Mouse (Mus musculus): ENCODE results near the gene Rhebl1.

Rhebl1 gene

DNA sequence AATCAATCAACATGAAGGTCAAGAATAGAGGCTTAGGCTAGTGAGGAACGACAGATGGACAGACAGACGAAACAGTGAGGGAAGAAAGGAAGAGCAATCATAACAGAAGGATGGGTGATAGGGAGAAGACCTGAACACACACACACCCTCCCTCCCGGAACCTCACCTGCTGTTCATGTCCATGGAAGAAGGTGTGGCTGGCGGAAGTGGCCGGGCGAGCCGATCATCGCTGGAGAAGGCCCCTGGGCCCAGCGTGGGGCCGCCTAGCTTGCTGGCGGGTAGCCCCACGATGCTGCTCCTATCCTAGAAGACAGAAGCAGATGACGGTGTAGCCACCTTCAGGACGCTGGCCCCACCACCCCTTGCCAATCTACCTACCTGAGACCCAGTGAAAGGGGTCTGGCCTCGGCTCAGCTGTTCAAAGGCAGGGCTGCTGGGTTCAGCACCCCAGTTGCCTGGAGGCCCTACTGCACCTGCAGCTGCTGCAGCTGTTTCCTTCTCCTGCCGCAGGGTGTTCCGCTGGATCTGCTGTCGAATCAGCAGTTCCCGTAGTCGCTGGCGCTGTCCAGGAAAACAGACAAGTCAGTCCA lies 43.0 kb downstream of the Rhebl1 start:
- no peak for DNase-seq (ENCODE audit: low spot score in 2 of 2)

DNA sequence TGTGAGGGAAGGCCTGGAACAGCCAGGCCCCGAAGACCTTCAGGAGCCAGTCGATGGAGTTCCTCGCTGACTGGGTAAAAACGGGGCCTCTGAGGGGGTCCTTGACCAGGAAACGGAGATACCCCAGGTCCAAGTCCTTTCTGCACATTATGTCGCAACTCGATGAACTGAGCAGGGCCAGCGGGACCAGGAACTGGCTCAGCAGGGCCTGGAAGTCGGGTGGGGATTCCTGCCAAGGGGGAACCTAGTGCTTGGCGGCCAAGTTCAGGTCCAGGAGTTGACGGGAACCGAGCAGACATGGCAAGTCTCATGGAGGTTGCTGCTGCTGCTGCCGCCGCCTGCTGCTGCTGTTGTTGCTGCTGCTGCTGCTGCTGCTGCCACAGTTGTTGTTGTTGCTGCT lies 43.7 kb downstream of the Rhebl1 start:
- no peak for DNase-seq (ENCODE audit: low spot score in 2 of 2)

DNA sequence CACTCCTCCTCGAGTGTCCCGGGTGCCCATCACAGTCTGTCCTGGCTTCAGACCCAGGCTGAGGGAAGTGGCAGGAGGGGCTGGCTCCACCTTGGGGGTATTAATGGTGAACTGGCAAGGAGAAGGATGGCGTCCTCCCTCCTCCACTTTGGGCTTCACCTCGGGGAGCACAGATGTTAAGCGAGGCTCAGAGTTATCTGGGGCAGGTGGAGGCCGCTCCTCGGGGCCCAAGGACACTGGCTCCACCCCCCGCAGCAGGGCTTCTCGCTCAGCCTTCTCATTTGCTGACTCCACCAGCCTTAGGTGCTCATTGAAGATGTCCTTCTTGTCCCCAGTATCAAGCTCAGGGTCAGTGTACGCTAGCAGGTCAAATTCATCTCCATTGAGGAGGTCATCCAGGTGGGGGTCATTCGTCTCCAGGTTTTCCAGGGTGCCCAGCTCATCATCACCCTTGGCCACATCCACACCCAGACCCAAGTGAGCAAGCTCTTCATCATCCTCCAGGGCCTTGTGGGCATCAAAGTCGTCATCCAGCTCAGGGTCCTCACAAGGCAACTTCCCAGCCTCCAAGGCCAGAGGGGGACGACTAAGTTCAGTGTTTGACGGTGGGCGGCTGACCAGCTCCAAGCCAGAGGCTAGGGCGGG lies 44.3 kb downstream of the Rhebl1 start:
- no peak for DNase-seq (ENCODE audit: low spot score in 2 of 2)

DNA sequence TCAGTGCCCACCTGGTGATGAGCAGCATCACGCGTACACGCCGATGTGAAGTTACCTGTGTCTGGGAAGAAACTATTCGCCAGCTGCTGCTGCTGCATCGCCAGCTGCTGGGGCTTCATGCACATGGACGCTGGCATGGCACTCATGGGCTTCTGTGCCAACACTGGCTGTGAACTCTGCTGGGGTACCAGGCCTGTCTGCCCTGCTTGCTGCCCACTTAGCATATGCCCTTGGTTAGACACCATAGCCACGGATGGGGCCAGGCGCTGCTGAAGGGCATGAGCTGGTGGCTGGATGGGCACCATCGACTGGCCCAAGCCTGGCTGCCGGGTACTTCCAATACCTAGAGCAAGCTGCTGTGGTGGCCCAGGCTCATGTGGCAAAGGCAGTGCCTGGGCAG lies 45.2 kb downstream of the Rhebl1 start:
- no peak for DNase-seq (ENCODE audit: low spot score in 2 of 2)

DNA sequence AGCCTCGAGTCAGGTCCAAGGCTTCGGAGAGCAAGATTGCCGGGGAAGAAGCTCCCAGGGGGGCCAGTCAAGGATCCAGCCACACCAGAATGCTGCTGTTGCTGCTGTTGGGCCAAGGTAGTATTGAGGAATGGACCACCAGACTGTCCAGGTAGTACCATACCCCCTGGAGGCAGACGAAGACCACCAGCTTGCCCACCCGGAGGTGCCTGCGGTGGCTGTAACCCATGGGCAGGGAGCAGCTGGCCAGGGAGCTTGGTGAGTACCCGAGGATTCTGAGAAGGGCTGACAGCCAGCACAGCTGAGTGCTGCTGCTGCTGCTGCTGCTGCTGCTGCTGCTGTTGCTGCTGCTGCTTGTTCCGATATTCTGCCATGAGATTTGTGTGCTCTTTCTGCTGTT lies 48.2 kb downstream of the Rhebl1 start:
- DNase-seq (ENCODE audit: low spot score in 2 of 2) = no peak

DNA sequence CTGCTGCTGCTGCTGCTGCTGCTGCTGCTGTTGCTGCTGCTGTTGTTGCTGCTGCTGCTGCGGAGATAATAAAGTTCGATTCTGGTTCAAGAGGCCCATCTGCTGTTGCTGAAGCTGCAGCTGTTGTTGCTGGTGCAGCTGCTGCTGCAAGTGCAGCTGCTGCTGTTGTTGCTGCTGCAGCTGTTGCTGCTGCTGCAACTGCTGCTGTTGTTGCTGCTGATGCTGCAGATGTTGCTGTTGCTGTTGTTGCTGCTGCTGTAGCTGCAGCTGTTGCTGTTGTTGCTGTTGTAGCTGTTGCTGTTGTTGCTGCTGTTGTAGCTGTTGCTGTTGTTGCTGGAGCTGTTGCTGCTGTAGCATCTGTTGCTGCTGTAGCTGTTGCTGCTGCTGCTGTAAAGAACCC lies 49.2 kb downstream of the Rhebl1 start:
- DNase-seq (ENCODE audit: low spot score in 2 of 2) = no peak

DNA sequence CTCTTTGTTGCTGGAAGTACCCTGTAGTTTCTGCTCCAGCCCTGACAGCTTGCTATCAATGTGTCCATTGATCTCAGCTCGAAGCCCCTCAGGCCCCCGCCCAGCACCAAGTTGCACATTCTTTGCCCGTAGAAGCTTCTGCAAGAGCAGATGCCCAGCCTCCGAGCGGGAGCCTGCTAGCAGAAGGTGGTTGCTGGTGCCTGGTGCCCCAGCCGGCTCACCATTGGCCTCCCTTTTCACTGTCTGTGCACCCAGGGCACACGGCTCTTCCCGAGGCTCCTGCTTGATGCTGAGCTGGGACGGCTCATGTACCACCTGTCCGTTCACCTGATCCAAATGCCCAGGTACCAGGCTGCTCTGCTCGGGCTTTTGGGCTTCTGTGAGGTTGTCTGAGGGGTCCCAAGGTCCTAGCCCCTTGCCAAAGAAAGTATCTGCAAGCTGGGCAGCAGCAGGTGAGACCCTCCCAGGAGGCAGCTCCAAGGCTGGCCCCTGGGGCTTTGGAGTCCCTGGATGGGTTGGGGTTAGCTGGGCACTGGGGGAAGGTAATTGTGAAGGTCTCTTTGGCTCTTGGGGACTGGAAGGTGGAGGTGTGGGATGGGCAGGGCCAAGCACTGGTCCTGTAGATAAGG lies 50.6 kb downstream of the Rhebl1 start:
- no peak for DNase-seq (ENCODE audit: low spot score in 2 of 2)

DNA sequence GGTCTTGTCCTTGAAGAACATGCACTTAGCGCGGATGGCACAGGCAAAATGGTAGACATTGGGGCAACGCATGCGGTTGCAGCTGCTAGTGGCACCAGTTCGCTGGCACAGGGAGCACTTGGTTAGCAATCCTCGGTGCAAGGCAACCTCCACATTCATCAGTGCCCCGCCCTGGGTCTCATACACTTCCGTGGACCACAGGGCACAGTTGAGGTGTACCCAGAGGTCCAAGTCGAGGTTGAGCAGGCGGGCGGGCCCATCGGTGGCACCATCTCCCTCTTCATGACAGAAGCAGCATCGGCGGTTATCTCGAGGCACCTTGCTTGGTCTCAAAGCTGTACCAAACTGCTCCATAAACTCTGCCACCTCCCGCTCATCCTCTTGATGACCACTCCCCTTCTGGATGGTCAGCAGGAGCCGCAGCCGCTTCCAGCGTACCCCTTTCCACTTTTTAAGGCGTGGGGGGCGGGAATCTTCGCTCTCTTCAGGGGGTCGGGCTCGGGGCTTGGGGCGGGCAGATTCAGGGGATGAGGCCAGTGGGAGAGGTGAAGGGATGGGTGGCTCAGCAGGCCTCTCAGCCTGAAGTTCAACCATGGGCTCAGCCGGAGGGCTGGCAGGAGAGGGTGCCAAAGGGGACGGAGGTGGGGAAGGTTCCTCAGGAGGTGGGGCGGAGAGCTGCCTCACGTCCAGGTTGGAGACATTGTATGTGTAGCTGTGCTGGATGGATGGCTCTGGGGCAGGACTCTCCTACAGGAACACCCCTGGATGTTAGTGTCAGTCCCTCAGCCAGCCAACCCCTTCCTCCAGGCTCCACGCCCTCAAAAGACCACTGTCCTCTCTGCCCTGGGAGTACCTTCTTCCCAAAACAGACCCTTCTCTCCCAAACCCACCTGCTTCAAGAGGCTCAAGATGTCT lies 54.4 kb downstream of the Rhebl1 start:
- no peak for DNase-seq (ENCODE audit: low spot score in 2 of 2)

DNA sequence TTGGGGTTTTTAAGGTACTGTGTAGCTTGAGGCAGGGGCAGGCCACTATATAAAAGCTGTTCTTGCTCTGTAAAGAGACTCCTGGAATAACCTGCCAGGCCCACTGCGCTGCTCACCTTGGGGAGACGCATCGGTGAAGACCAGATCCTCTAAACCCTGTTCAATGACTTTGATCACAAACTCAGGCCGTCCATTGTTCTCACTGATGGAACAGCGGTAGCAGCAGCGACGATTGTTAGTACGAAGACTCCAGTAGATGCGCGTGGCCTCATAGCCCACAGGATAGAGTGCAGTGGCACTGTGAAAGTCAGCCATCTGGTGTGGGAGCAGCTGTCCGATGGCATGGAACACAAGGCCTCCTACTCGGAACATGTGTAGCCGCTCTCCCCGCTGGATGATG lies 55.2 kb downstream of the Rhebl1 start:
- DNase-seq (ENCODE audit: low spot score in 2 of 2) = no peak

DNA sequence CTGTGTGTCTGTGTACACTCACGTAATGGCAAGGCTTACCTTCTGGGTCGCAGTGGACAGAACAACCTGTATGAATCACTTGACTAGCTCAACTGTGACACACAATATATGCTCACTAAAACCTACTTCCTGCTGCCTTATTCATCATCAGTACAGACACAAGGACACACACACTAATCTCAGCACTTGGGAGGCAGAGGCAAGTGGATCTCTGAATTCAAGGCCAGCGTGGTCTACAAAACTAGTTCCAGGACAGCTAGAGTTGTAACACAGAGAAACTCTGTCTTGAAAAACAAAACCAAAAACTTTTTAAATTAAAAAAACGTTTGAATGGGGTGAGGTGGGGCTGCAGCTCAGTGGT lies 56.6 kb downstream of the Rhebl1 start:
- DNase-seq (ENCODE audit: low spot score in 2 of 2) = no peak

DNA sequence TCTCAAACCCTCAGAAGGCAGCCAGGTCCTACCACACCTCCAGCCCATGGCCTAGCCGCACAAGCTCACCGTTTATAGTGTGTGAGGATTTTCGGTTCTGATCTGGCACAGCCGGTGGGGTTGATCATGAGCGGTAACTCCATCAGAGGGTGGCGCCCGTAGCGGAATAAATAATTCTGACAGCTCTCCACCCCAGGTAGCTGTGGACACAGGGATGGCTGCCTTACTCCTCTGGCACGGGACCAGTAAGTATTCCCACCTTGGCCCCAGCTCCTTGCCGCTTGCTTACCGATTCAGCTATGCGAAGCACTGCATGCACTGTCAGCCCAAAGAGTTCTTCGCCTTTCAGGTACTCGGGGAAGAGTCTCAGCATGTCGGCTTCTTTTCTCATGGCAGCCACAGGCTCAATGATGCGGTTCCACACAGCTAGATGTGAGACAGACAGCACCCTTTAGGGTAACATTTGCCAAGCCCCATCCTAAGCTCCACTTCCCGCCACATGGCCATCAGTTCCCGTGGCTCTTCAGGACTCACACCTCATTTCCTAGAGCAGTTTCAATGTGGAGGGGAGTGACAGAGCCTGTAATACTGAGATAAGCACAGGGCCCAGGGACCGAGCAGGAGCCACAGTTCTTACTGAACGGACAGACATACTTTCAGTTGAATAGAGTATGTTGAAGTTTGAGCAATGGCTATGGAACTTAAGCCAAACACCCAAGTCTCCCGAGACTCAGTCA lies 57.2 kb downstream of the Rhebl1 start:
- no peak for DNase-seq (ENCODE audit: low spot score in 2 of 2)

DNA sequence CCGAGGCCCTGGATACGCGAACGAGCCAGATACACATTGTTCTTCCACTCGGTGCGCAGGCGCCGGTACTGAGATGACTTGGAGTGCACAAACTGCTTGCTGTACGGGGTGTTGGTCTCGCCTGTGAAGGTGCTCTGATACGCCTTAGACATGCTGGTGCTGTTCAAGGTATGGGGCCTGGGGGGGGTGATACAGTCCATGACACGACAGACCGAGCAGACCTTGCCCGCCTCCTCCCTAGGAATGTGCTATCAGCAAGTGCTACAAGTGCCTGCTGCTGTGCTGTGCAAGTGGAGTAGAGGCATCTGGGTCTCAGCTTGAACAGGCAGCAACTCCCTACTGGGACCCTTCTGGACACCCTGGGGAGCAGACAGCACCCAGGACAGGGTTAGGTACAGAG lies 59.0 kb downstream of the Rhebl1 start:
- no peak for DNase-seq (ENCODE audit: low spot score in 2 of 2)

DNA sequence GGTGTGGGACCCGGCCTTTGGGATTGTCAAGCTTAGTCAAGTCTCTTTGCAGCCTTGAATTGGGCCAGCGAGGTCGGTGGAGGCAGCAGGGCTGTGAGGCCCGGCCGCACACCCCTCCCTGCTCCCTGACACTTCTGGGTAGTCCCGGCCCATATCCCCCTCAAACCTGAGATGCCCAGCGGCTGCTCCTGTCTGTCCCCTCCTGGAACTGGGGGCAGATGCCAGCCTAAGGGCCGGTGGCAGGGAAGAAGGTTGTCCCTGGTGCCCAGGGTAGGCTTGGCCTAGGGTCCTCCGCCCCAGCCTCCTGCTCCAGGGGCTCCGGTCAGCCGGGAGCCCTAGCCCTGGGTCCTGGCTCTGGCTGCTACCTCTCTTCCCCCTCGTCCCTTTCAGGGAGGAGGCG lies 60.3 kb downstream of the Rhebl1 start:
- DNase-seq (ENCODE audit: low spot score in 2 of 2) = no peak

DNA sequence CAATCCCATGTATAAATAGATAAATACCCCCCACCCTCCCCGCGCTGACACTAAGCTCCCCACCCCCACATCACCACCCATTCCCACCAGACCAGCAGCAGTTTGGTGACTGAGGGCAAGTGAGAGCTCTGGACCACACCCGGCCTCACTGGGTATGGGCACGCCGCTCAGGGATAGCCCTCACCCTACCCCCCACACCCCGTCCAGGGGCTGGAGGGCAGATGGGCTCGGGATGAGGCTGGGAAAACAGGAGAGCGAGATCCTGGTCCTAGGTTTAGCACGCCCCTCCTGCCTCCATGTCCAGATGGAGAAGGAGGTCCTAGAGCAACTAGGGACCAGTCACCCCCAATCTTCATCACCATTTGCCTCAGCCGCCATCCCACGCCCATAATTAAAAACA lies 61.1 kb downstream of the Rhebl1 start:
- no peak for DNase-seq (ENCODE audit: low spot score in 2 of 2)

DNA sequence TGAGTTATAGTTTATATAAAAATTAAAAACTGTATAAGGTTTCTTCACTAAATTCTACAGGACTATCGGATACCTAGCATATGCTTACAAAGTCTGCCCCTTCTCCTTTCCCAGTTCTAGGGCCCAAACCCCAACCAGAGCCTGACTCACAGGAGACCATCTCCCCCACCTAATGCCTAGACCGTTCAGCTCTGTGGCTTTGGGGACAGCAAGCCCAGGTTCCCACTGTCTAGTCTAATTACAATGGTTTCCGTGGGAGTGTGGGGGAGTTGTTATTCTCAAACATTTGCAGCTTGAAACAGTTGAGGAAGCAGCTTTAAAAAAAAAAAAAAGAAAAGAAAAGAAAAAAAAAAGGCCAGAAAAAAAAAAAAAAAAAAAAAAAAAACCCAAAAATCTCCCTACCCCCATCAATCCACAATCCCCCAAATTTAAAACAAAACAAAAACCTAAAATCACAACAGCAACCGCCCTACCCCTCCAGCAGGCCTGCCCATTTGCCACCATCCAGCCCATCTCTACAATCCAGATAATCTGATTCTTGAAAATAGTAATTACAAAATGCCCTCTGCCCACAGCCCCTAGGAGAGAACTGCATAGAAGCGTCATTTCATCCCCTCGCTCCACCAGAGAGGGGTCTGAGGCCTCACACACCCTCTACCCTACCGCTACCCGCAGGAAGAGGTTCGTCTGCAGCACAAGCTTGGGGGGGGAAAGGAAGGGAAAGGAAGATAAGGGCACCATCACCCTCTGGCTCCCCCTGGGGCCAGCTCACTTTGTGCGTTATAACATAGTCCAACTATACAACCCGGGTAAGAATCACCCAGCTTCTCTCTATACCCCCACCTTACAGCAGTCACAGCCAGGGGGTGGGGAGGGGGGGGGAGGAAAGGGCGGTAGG lies 61.9 kb downstream of the Rhebl1 start:
- DNase-seq (ENCODE audit: low spot score in 2 of 2) = no peak

DNA sequence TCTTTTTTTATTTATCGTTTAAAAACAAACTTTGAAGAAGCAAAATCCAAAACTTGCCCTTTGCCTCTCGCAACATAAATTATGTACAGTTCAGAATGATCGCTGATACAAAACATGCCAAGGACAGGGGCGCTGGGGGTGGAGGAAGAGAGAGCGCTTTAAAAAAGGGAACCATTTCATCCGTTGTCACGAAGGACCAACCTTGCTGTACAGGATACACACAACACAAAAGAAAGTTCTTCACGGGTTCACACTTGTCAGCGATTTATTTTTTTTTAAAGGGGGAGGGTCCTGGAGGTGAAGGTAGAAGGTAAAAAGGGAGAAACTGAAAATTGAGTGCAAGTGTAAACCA lies 62.7 kb downstream of the Rhebl1 start:
- no peak for DNase-seq (ENCODE audit: low spot score in 2 of 2)

DNA sequence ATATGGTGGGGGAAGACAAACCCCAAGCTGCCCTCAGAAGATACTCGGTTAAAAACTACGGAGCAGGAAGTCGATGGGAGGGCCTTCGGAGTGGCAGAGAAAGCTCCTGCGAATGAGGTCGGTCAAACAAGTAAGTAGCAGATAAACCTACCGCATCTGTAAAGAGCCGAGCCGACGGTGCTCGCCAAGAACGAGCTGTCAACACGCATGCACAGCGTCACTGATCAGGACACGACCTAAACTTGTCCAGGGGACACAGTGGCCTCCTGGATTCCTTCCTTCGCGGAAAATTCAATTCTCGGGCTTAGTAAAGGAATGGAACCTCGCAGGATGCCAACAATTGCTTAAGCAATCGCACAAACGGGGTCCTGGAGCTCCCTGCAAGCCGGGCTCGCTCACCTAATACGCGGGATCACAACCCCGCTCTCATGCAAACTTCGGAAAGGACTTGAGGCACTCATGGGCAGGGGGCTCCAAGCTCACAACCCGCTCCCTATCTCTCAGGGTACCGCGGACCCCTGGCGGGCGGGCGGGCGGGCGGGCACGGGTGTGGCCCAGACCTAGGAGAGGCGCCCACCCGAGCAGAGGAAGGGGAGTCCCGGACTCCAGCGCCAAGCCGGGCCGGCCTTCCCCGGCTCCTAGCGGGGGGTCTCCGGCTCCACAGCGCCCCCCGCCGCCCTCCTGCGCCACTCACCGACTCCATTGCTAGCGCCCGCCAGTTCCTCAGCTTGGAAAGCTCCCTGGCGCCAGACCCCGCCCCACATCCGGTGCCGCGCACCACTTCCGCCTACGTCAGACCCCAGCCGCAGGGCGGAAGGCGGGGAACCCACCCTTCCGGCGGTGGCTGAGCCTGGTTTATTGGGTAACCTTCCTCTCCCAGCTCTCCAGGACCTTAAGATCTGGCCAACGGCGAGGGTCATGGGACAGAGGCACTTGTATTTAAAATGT lies 63.3 kb downstream of the Rhebl1 start, which contains the start of gene Prkag1:
Gene Prkag1 (minus strand): TSS at position 786 of the 948 bp plus-strand sequence.
- peak; percentile 95 to 96 for DNase-seq (ENCODE audit: low spot score in 2 of 2)

Measured in cerebellum, postnatal 4 days (tissue).